ENCODE assay signal across 9 mouse cellular contexts in the genomic region with DNA sequence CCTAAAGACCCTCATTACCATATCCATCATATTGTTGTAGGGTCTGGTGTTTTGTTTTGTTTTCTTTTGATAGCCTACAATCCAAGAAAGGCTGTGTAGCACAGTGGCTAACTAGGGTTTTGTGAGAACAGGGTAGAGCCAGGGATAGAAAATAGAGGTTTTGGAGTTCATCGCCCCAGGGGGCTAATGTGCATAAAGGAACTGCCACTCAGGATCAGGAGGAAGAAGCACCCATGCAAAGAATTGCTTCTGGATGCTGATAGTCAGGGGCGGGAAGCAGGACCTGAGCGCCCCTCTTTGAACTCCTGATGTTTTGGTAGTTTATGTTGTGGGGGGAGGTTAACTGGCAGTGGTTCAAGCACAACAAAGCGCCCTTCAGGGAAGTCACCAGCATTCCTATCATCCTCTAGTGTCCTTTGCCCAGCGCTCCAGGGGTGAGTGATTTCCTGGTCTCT.
DNase-seq lines count a peak whose midpoint lies in the region; ATAC-seq and TF ChIP-seq lines count a peak whose summit lies in the region.
"Had no signal": no experiment of that assay in that cellular context is flagged by ENCODE, and none has a peak within 500 bp of the region (broad histone marks: within the 10 kb centered on the region; RNA-seq: fewer than 3 reads in every experiment).

No protein-coding gene starts in this region.

- no peak for TF ChIP-seq CTCF in forebrain, postnatal 0 days (IDR thresholded peaks at IDR 0.05; ENCODE audit: low read depth)
- TF ChIP-seq CTCF in liver, postnatal 0 days (IDR thresholded peaks at IDR 0.05; ENCODE audit: low read depth), result no peak

- DNase-seq in forebrain, embryonic 10.5 days (ENCODE audit: extremely low spot score, low spot score), result peak; percentile 74
- DNase-seq in forebrain, postnatal 0 days, result no peak
- peak; percentile 77 for DNase-seq in Muller cell, postnatal 12 days (ENCODE audit: inconsistent ontology term)
- peak; percentile 17 for DNase-seq in liver, postnatal 0 days
- no peak for DNase-seq in right cerebral cortex, adult 18-20 months
- no peak for DNase-seq in left cerebral cortex, adult 8-10 months (ENCODE audit: low spot score in 2 of 2)
- no peak for DNase-seq in cerebellum, adult 11-12 months
- DNase-seq: cerebellum, adult 2 months had no signal

- no peak overlapping the region for H3K4me2 ChIP-seq in forebrain, postnatal 0 days (ENCODE audit: low read depth)
- 0 out of 2 replicates have a peak overlapping the region, but pooled peaks have one; percentile 15 for H3K4me2 ChIP-seq in hindbrain, embryonic 12.5 days (replicated peaks)
- H3K4me2 ChIP-seq in liver, postnatal 0 days (ENCODE audit: low read depth, low read length), result no peak overlapping the region

- peaks cover 90% of the 10 kb centered on the region for H3K27me3 ChIP-seq in forebrain, embryonic 10.5 days (ENCODE audit: poor library complexity, severe bottlenecking)
- H3K27me3 ChIP-seq in forebrain, postnatal 0 days (ENCODE audit: insufficient read depth, low read length), result no peaks in the 10 kb centered on the region
- H3K27me3 ChIP-seq in hindbrain, embryonic 12.5 days, result peaks cover 34% of the 10 kb centered on the region
- H3K27me3 ChIP-seq in liver, postnatal 0 days (ENCODE audit: insufficient read depth, low read length), result no peaks in the 10 kb centered on the region

- H3K4me1 ChIP-seq in forebrain, embryonic 10.5 days, result peaks cover 77% of the 10 kb centered on the region
- 0 out of 2 replicates have a peak, but pooled peaks cover 3% of the 10 kb centered on the region for H3K4me1 ChIP-seq in forebrain, postnatal 0 days (ENCODE audit: insufficient read depth)
- H3K4me1 ChIP-seq in hindbrain, embryonic 12.5 days, result peaks cover 5% of the 10 kb centered on the region; the same call in 1 of the 2 replicates
- H3K4me1 ChIP-seq in liver, postnatal 0 days (ENCODE audit: insufficient read depth), result no peaks in the 10 kb centered on the region

- ATAC-seq in forebrain, postnatal 0 days, result no peak
- ATAC-seq in hindbrain, embryonic 12.5 days (ENCODE audit: low FRiP score), result peak; percentile 74
- peak; percentile 47 for ATAC-seq in liver, postnatal 0 days

- TF ChIP-seq EP300 in liver, postnatal 0 days (IDR thresholded peaks at IDR 0.05; ENCODE audit: low read depth), result no peak

- H3K36me3 ChIP-seq in forebrain, embryonic 10.5 days (replicated peaks), result no peaks in the 10 kb centered on the region
- no peaks in the 10 kb centered on the region for H3K36me3 ChIP-seq in forebrain, postnatal 0 days (ENCODE audit: insufficient read depth)
- no peaks in the 10 kb centered on the region for H3K36me3 ChIP-seq in hindbrain, embryonic 12.5 days
- no peaks in the 10 kb centered on the region for H3K36me3 ChIP-seq in liver, postnatal 0 days (replicated peaks; ENCODE audit: insufficient read depth, low read length)

- no peaks in the 10 kb centered on the region for H3K9me3 ChIP-seq in forebrain, embryonic 10.5 days
- no peaks in the 10 kb centered on the region for H3K9me3 ChIP-seq in forebrain, postnatal 0 days (ENCODE audit: low read length)
- H3K9me3 ChIP-seq in hindbrain, embryonic 12.5 days (replicated peaks), result no peaks in the 10 kb centered on the region
- no peaks in the 10 kb centered on the region for H3K9me3 ChIP-seq in liver, postnatal 0 days (ENCODE audit: low read length)

- 11% methylated on average over 5 of the region's 5 CpGs for WGBS in forebrain, embryonic 10.5 days
- 12% methylated on average over 5 of the region's 5 CpGs for WGBS in forebrain, postnatal 0 days
- WGBS in hindbrain, embryonic 12.5 days, result 11% methylated on average over 5 of the region's 5 CpGs
- WGBS in liver, postnatal 0 days (ENCODE audit: insufficient replicate concordance), result 36% methylated on average over 5 of the region's 5 CpGs

- peak overlapping the region; percentile 8; the same call in 1 of the 2 replicates for H3K4me3 ChIP-seq in forebrain, embryonic 10.5 days
- no peak overlapping the region for H3K4me3 ChIP-seq in forebrain, postnatal 0 days (ENCODE audit: low read depth, low read length)
- H3K4me3 ChIP-seq in hindbrain, embryonic 12.5 days, result no peak overlapping the region
- no peak overlapping the region for H3K4me3 ChIP-seq in liver, postnatal 0 days (ENCODE audit: low read depth, low read length)

- H3K9ac ChIP-seq in forebrain, postnatal 0 days, result no peak overlapping the region
- no peak overlapping the region for H3K9ac ChIP-seq in hindbrain, embryonic 12.5 days
- no peak overlapping the region for H3K9ac ChIP-seq in liver, postnatal 0 days (replicated peaks)

- H3K27ac ChIP-seq in forebrain, embryonic 10.5 days, result no peak overlapping the region
- no peak overlapping the region for H3K27ac ChIP-seq in forebrain, postnatal 0 days (ENCODE audit: low read depth, low read length)
- H3K27ac ChIP-seq in hindbrain, embryonic 12.5 days, result no peak overlapping the region
- no peak overlapping the region for H3K27ac ChIP-seq in liver, postnatal 0 days (ENCODE audit: low read depth)

Comparison
In these comparisons a context has a peak if more than half of its experiments do, and no peak if none do; other contexts are left out.
1. DNase-seq: peak in forebrain, embryonic 10.5 days (single experiment), Muller cell, postnatal 12 days (single experiment) and liver, postnatal 0 days (single experiment); none in forebrain, postnatal 0 days (single experiment), right cerebral cortex, adult 18-20 months (single experiment), left cerebral cortex, adult 8-10 months (0 of 2) and cerebellum, adult 11-12 months (single experiment).